Mouse (Mus musculus): ENCODE measurements around the gene Mrpl48. TPM values are rescaled to one million over a fixed set of nuclear protein-coding genes. Genes with fewer than 3 reads are reported as not detected.

Mrpl48 gene
- polyA plus RNA-seq, 1 experiment: 59.3 TPM

DNA sequence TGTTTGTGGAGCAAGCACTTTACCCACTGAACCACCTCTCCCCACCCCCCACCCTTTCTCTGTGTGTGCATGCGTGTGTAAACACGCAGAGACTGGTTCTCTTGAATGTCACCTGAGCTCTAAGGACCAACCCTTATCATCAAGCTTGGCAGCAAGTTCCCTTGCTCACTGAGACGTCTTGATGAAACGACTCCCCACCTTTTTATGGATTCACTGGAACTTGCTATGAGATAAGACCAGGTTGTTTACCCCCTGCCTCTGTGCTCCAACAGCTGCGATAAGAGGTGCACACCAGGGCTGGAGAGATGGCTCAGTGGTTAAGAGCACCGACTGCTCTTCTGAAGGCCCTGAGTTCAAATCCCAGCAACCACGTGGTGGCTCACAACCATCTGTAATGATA is 87.9 kb downstream of the Mrpl48 start:
- Histone ChIP-seq H3K4me3 (ENCODE audit: insufficient read depth, low read length) (no peak overlapping the region), H3K27ac (ENCODE audit: insufficient read depth, low read depth, low read length) (no peak overlapping the region), H3K4me1 (ENCODE audit: control insufficient read depth, insufficient read depth, low read length) (no peaks in the 10 kb centered on the region)
- TF ChIP-seq POLR2A (IDR thresholded peaks at IDR 0.05; ENCODE audit: borderline replicate concordance, low read depth, low read length) (no peak), CTCF (IDR thresholded peaks at IDR 0.05; ENCODE audit: low read depth, low read length) (no peak)

GRCm38 (mm10) chr7:100514573-100514972 is 93.5 kb downstream of the Mrpl48 start, which contains the start of gene Dnajb13:
Dnajb13 (minus strand) TSS chr7:100514960.
- no peak for TF ChIP-seq POLR2A (IDR thresholded peaks at IDR 0.05; ENCODE audit: borderline replicate concordance, low read depth, low read length)
- TF ChIP-seq CTCF (IDR thresholded peaks at IDR 0.05; ENCODE audit: low read depth, low read length): no peak
- H3K27ac ChIP-seq (ENCODE audit: insufficient read depth, low read depth, low read length): no peak within 1 kb of the TSS
- no peak within 1 kb of the TSS for H3K4me3 ChIP-seq (ENCODE audit: insufficient read depth, low read length)
- no peaks in the 10 kb centered on the region for H3K4me1 ChIP-seq (ENCODE audit: control insufficient read depth, insufficient read depth, low read length)

- TF ChIP-seq POLR2A (IDR thresholded peaks at IDR 0.05; ENCODE audit: borderline replicate concordance, low read depth, low read length): no peak
- no peak for TF ChIP-seq CTCF (IDR thresholded peaks at IDR 0.05; ENCODE audit: low read depth, low read length)
- H3K4me3 ChIP-seq (ENCODE audit: insufficient read depth, low read length): no peak overlapping the region
- no peak overlapping the region for H3K27ac ChIP-seq (ENCODE audit: insufficient read depth, low read depth, low read length)
- peaks cover 8% of the 10 kb centered on the region for H3K4me1 ChIP-seq (ENCODE audit: control insufficient read depth, insufficient read depth, low read length)
Observed at GRCm38 (mm10) chr7:100511602-100512001, 96.5 kb downstream of the Mrpl48 start.

- no peak overlapping the region for H3K4me3 ChIP-seq (ENCODE audit: insufficient read depth, low read length)
- peak overlapping the region; percentile 59 for H3K27ac ChIP-seq (ENCODE audit: insufficient read depth, low read depth, low read length)
- no peak for TF ChIP-seq CTCF (IDR thresholded peaks at IDR 0.05; ENCODE audit: low read depth, low read length)
- no peak for TF ChIP-seq POLR2A (IDR thresholded peaks at IDR 0.05; ENCODE audit: borderline replicate concordance, low read depth, low read length)
- peaks cover 23% of the 10 kb centered on the region for H3K4me1 ChIP-seq (ENCODE audit: control insufficient read depth, insufficient read depth, low read length)
Observed at GRCm38 (mm10) chr7:100508670-100509069, 99.4 kb downstream of the Mrpl48 start.

GRCm38 (mm10) chr7:100506494-100506893 is 101.6 kb downstream of the Mrpl48 start:
- no peak overlapping the region for H3K4me3 ChIP-seq (ENCODE audit: insufficient read depth, low read length)
- H3K4me1 ChIP-seq (ENCODE audit: control insufficient read depth, insufficient read depth, low read length): peaks cover 40% of the 10 kb centered on the region
- TF ChIP-seq POLR2A (IDR thresholded peaks at IDR 0.05; ENCODE audit: borderline replicate concordance, low read depth, low read length): no peak
- TF ChIP-seq CTCF (IDR thresholded peaks at IDR 0.05; ENCODE audit: low read depth, low read length): no peak
- H3K27ac ChIP-seq (ENCODE audit: insufficient read depth, low read depth, low read length): no peak overlapping the region

DNA sequence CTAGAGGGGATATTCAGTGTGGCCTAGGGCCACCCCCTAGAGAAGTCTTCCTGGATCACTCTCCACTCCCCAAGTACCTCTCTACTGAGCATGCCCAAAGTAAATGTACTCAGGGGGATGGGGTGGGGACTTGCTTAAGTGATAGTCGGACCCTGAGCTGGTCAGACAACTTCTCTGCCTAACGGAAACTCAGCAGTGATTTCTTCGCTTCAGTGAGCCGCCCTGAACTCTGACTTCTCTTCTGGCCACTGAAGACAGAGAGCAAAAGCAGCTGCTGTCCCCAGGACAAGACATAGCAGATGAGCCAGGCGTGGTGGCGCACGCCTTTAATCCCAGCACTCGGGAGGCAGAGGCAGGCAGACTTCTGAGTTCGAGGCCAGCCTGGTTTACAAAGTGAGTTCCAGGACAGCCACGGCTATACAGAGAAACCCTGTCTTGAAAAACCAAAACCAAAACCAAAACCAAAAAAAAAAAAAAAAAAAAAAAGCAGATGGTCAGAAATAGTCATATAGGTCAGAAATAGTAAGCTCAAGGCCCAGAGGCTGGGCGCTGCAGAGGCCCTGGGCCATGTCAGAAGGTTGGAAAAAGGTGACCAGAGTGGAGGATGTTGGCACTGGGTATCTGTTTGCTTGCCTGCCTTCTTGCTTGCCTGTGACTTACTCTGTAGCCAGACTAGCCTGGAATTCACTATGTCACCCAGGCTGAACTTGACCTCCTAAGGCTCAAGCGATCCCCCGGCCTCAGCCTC is 103.2 kb downstream of the Mrpl48 start:
- Histone ChIP-seq H3K4me3 (ENCODE audit: insufficient read depth, low read length) (no peak overlapping the region), H3K27ac (ENCODE audit: insufficient read depth, low read depth, low read length) (no peak overlapping the region), H3K4me1 (ENCODE audit: control insufficient read depth, insufficient read depth, low read length) (peaks cover 40% of the 10 kb centered on the region)
- TF ChIP-seq POLR2A (IDR thresholded peaks at IDR 0.05; ENCODE audit: borderline replicate concordance, low read depth, low read length) (no peak), CTCF (IDR thresholded peaks at IDR 0.05; ENCODE audit: low read depth, low read length) (no peak)

DNA sequence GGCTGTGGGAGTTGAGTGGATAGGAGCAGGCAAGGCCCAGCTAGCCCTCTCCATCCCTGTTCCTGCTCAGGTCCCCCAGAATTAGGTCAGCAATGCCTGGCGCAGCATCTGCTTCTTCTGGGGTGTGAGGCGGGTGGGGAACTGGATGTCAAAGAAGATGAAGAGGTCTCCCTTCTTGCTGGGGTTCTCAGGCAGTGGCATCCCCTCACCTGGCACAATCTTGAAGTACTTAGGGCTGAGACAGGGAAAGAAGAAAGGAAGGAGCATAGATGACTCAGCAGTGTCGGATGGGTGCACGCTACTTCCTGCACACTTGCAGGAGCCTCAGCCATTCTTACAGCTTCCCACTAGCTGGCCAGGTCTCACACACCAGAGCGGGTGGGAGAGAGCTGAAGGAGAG is 105.0 kb downstream of the Mrpl48 start:
- H3K4me1 ChIP-seq (ENCODE audit: control insufficient read depth, insufficient read depth, low read length): peaks cover 44% of the 10 kb centered on the region
- H3K27ac ChIP-seq (ENCODE audit: insufficient read depth, low read depth, low read length): peak overlapping the region; percentile 11
- H3K4me3 ChIP-seq (ENCODE audit: insufficient read depth, low read length): no peak overlapping the region
- no peak for TF ChIP-seq POLR2A (IDR thresholded peaks at IDR 0.05; ENCODE audit: borderline replicate concordance, low read depth, low read length)
- no peak for TF ChIP-seq CTCF (IDR thresholded peaks at IDR 0.05; ENCODE audit: low read depth, low read length)

- TF ChIP-seq POLR2A (IDR thresholded peaks at IDR 0.05; ENCODE audit: borderline replicate concordance, low read depth, low read length): no peak; the same call in 1 of the 2 replicates
- TF ChIP-seq CTCF (IDR thresholded peaks at IDR 0.05; ENCODE audit: low read depth, low read length): no peak
- peak overlapping the region; percentile 11 for H3K27ac ChIP-seq (ENCODE audit: insufficient read depth, low read depth, low read length)
- H3K4me1 ChIP-seq (ENCODE audit: control insufficient read depth, insufficient read depth, low read length): peaks cover 51% of the 10 kb centered on the region
- H3K4me3 ChIP-seq (ENCODE audit: insufficient read depth, low read length): no peak overlapping the region
Observed at GRCm38 (mm10) chr7:100502374-100502922, 105.7 kb downstream of the Mrpl48 start.

GRCm38 (mm10) chr7:100501844-100502373 is 106.2 kb downstream of the Mrpl48 start:
- Histone ChIP-seq H3K4me3 (ENCODE audit: insufficient read depth, low read length) (no peak overlapping the region), H3K27ac (ENCODE audit: insufficient read depth, low read depth, low read length) (no peak overlapping the region)
- TF ChIP-seq CTCF (IDR thresholded peaks at IDR 0.05; ENCODE audit: low read depth, low read length): no peak
- TF ChIP-seq POLR2A (IDR thresholded peaks at IDR 0.05; ENCODE audit: borderline replicate concordance, low read depth, low read length): peak; percentile 51; the same call in 1 of the 2 replicates

More at GRCm38 (mm10) chr7:100501844-100502373, 106.2 kb downstream of the Mrpl48 start:
- peaks cover 56% of the 10 kb centered on the region for H3K4me1 ChIP-seq (ENCODE audit: control insufficient read depth, insufficient read depth, low read length)

Data from bone marrow macrophage, adult 2 months (primary cell).